Mouse (Mus musculus) ES-E14 (cell line): ENCODE measurements at regions not wholly inside any gene's neighbourhood (a gene's known extent, or its start where the extent isn't known, plus 50 kb on each side); places are given as distances from the start of the nearest gene placed in this dataset.

ENCODE experiments used
- HCFC1 ChIP-seq: IDR thresholded peaks from 2 replicates; pipeline ENCODE4 v1.6.1; 2012; ENCODE audit warnings: low read length, inconsistent platforms, borderline replicate concordance; ENCODE audit not compliant: insufficient read depth
- MAFK ChIP-seq: IDR thresholded peaks from 2 replicates; pipeline ENCODE4 v1.6.1; 2014; ENCODE audit warnings: mild to moderate bottlenecking, low read depth, low read length, inconsistent platforms; ENCODE audit not compliant: insufficient read depth

DNA sequence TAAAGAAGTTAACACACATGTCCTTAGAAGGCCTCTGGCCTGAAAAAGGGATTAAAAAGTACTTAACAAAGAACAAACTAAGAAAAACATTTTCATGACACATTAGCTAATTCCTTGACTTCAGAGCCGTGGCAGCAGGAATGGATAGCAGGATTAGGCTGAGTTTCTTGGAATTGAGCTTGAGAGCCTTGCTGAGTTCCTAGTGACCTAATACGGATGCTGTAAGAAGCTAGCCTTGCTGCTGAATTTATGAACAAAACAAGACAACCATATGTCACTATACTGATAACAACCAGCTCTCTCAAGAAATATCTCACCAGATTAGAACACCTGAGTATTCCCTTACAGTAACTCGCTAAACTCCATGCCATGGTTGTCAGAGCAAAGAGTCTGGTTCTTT, 268.2 kb upstream of the Smlr1 start:
- TF ChIP-seq MAFK (no peak), HCFC1 (no peak)
